Mouse (Mus musculus) liver, postnatal 0 days (tissue): ENCODE data around the gene Eme2.

Experiments used
- CTCF ChIP-seq: sonication (generic); IDR thresholded peaks from 2 replicates; pipeline ENCODE4 v1.5.1; 2016; ENCODE audit warnings: antibody characterized with exemption, low read depth
- EP300 ChIP-seq: IDR thresholded peaks from 2 replicates; pipeline ENCODE4 v1.6.1; 2016; ENCODE audit warnings: antibody characterized with exemption, low read depth, mild to moderate bottlenecking

DNA sequence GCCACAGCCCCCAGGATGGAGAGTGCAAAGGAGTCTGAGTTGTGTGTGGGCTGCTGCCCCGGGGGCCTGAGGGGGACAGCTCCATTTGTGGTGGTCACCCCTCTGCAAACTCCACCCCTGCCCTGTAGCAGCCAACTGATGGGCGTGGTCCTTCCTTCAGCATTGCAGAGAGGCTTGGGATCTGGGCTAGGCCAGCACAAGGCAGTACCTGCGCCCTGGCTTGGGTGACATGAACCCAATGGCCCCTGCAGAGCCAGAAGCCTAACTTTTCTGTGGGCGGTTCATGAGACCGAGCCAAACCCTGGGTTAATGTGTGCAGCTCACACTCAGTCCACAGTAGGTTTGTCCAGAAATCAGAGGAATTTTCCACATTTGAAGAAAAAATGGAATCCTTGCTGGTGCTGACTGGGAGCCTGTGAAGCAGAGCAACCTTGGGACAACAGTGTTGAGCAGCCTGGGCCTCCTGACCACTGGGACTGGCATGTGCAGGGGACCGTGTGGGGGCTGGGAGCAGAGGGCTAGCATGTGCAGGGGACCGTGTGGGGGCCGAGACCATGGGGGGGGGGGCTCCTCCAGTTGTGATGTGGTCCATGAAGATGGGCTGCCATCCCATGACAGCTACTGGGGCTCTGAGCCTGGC lies 36.9 kb downstream of the Eme2 start:
- TF ChIP-seq CTCF: no peak
- no peak for TF ChIP-seq EP300
